Mouse (Mus musculus): ENCODE measurements at regions not wholly inside any gene's neighbourhood (a gene's known extent, or its start where the extent isn't known, plus 50 kb on each side); places are given as distances from the start of the nearest gene placed in this dataset.

DNA sequence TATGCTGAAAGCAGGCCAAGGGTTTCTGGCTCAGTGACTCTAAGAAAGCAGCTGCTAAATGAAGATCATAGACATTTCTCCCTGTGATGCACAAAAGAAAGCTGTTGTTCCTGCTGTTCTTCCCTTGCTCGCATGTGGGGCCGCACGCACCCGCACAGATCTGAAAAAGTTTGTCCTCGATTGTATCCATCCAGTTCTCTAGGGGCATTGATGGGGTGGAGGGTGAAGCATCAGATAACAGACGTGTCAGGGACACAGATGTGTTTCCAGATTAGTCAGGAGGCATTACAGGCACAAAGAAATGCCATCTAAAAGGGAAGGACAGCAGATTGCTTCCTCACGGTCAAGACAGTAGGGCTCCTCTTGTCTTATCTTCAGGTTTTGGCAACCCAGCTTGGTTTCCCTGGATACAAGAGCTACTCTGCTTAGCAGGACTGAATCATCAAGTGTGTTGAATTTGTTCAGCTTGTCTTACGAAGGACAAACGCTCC is 2001.3 kb downstream of the Pcdh9 start:
- Histone ChIP-seq H3K36me3 (ENCODE audit: control insufficient read depth in 1 of 2, insufficient read depth in 2 of 2, low read length in 2 of 2) (no peaks in the 10 kb centered on the region), H3K27ac (ENCODE audit: control insufficient read depth, low read depth, low read length) (no peak overlapping the region), H3K4me1 (ENCODE audit: control insufficient read depth in 1 of 2, insufficient read depth in 2 of 2, low read length in 2 of 2) (no peaks in the 10 kb centered on the region), H3K79me2 (ENCODE audit: control insufficient read depth, insufficient read depth, low read length, poor library complexity) (no peaks in the 10 kb centered on the region), H3K4me3 (ENCODE audit: control insufficient read depth in 1 of 2, insufficient read depth in 1 of 2, low read depth in 2 of 2, low read length in 2 of 2) (no peak overlapping the region), H3K9me3 (replicated peaks; ENCODE audit: insufficient read depth, low read length) (no peaks in the 10 kb centered on the region), H3K9ac (ENCODE audit: control insufficient read depth, low read depth, low read length, poor library complexity, severe bottlenecking) (no peak overlapping the region), H3K27me3 (ENCODE audit: control insufficient read depth in 1 of 2, insufficient read depth in 2 of 2, low read length in 2 of 2) (no peaks in the 10 kb centered on the region)
- TF ChIP-seq USF1 (IDR thresholded peaks at IDR 0.05; ENCODE audit: low read depth, low read length) (no peak), MAX (IDR thresholded peaks at IDR 0.05; ENCODE audit: low read length) (no peak), MYB (IDR thresholded peaks at IDR 0.05; ENCODE audit: low read depth, low read length) (no peak), JUND (IDR thresholded peaks at IDR 0.05; ENCODE audit: low read depth, low read length) (no peak), NRF1 (IDR thresholded peaks at IDR 0.05; ENCODE audit: insufficient read depth, low read depth, low read length, poor library complexity, severe bottlenecking) (no peak)
- peak; percentile 10 for DNase-seq (ENCODE audit: low read depth, low spot score)

DNA sequence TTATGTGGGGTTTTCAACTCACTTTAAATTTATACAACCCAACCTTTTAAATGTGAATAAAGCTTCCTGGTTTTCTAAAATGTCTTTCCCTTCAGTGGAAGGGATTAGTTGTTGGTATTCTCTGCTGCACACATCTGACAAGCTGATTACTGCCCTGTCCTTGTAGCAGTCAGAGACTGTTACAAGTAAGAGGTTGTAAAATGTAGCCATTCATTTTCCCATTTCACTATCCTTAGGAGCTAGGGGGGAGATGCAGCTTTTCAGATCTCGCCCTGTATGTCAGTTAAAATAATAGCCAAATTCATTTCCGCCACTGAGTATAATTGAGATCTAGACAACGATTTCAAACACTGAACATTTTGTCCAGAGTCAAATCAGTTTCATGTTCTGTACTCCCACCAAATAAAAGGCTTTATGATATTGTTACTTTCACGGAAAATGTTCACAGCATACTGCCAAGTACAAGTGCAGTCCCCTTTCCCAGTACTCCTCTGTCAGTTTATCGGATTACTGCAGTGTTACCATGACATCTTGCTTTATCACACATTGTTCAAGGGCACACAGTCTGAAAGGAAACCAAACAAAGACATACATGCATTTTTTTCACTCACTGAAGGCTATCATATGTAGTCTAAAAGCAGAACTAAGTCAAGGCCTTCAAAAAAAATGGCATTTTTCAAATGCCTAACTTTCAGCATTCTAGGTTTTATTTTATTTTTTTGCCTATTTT is 2024.4 kb downstream of the Pcdh9 start:
- TF ChIP-seq RAD21 (IDR thresholded peaks at IDR 0.05; ENCODE audit: low read depth, low read length): no peak
- no peak for TF ChIP-seq CHD1 (IDR thresholded peaks at IDR 0.05; ENCODE audit: low read depth, low read length)
- TF ChIP-seq TBP (IDR thresholded peaks at IDR 0.05; ENCODE audit: low read depth, low read length): no peak
- no peak for TF ChIP-seq BHLHE40 (IDR thresholded peaks at IDR 0.05; ENCODE audit: borderline replicate concordance, low read depth, low read length)
- no peak for TF ChIP-seq POLR2A (IDR thresholded peaks at IDR 0.05; ENCODE audit: control insufficient read depth in 1 of 2, insufficient read depth in 1 of 2, low read depth in 1 of 2, low read length in 2 of 2, poor library complexity in 1 of 2)
- no peak for TF ChIP-seq USF1 (IDR thresholded peaks at IDR 0.05; ENCODE audit: low read depth, low read length)
- no peak for TF ChIP-seq MAX (IDR thresholded peaks at IDR 0.05; ENCODE audit: low read length)
- TF ChIP-seq E2F4 (IDR thresholded peaks at IDR 0.05; ENCODE audit: borderline replicate concordance, low read depth, low read length): no peak
- no peak for TF ChIP-seq SMC3 (IDR thresholded peaks at IDR 0.05; ENCODE audit: low read depth, low read length)
- no peak for TF ChIP-seq MYB (IDR thresholded peaks at IDR 0.05; ENCODE audit: low read depth, low read length)
- no peak for TF ChIP-seq MAZ (IDR thresholded peaks at IDR 0.05; ENCODE audit: low read depth, low read length)
- no peak for TF ChIP-seq MAFK (IDR thresholded peaks at IDR 0.05; ENCODE audit: borderline replicate concordance, low read depth, low read length)
- TF ChIP-seq MYC (IDR thresholded peaks at IDR 0.05; ENCODE audit: low read depth, low read length): no peak
- no peak for TF ChIP-seq NRF1 (IDR thresholded peaks at IDR 0.05; ENCODE audit: insufficient read depth, low read depth, low read length, poor library complexity, severe bottlenecking)
- Histone ChIP-seq H3K79me2 (ENCODE audit: control insufficient read depth, insufficient read depth, low read length, poor library complexity) (no peaks in the 10 kb centered on the region), H3K4me3 (ENCODE audit: control insufficient read depth in 1 of 2, insufficient read depth in 1 of 2, low read depth in 2 of 2, low read length in 2 of 2) (no peak overlapping the region), H3K4me1 (ENCODE audit: control insufficient read depth in 1 of 2, insufficient read depth in 2 of 2, low read length in 2 of 2) (no peaks in the 10 kb centered on the region), H3K9ac (ENCODE audit: control insufficient read depth, low read depth, low read length, poor library complexity, severe bottlenecking) (no peak overlapping the region), H3K36me3 (ENCODE audit: control insufficient read depth in 1 of 2, insufficient read depth in 2 of 2, low read length in 2 of 2) (no peaks in the 10 kb centered on the region), H3K9me3 (replicated peaks; ENCODE audit: insufficient read depth, low read length) (no peaks in the 10 kb centered on the region), H3K27me3 (ENCODE audit: control insufficient read depth in 1 of 2, insufficient read depth in 2 of 2, low read length in 2 of 2) (no peaks in the 10 kb centered on the region), H3K27ac (ENCODE audit: control insufficient read depth, low read depth, low read length) (no peak overlapping the region)
- DNase-seq (ENCODE audit: low read depth, low spot score): peak; percentile 13

All from MEL (cell line).